Mouse (Mus musculus) forebrain, postnatal 0 days (tissue): ENCODE measurements at regions not wholly inside any gene's neighbourhood (a gene's known extent, or its start where the extent isn't known, plus 50 kb on each side); places are given as distances from the start of the nearest gene placed in this dataset.
A peak's percentile ranks its signal among the peaks of the same experiment; 100 is the strongest.

ENCODE experiments used
- ATAC-seq: fragments of 200-750 bp; cut with Nextera tagmentation; 2 replicates; pipeline ENCODE4 v1.8.0; 2017; ENCODE audit warnings: mild to moderate bottlenecking, moderate library complexity
- DNase-seq: peaks from one replicate; pipeline ENCODE4 v3.0.0-alpha.2; 2015
- H3K27ac ChIP-seq: fragments of 300-500 bp; sonication (generic); 2 replicates; pipeline ENCODE4 v1.5.1; 2014; ENCODE audit warnings: low read depth, mild to moderate bottlenecking, antibody characterized with exemption, low read length, moderate library complexity, mixed read lengths
- H3K27me3 ChIP-seq: fragments of 300-500 bp; sonication (generic); 2 replicates; pipeline ENCODE4 v1.6.1; 2014; ENCODE audit warnings: mild to moderate bottlenecking, low read length, mixed read lengths; ENCODE audit not compliant: insufficient read depth
- H3K36me3 ChIP-seq: fragments of 300-500 bp; sonication (generic); 2 replicates; pipeline ENCODE4 v1.6.1; 2014; ENCODE audit warnings: mild to moderate bottlenecking, moderate library complexity; ENCODE audit not compliant: insufficient read depth
- H3K4me1 ChIP-seq: fragments of 300-500 bp; sonication (generic); 2 replicates; pipeline ENCODE4 v1.6.1; 2014; ENCODE audit warnings: antibody characterized with exemption; ENCODE audit not compliant: insufficient read depth
- H3K4me2 ChIP-seq: fragments of 300-500 bp; sonication (generic); 2 replicates; pipeline ENCODE4 v1.6.1; 2014; ENCODE audit warnings: low read depth, mild to moderate bottlenecking, moderate library complexity
- H3K4me3 ChIP-seq: fragments of 300-500 bp; sonication (generic); 2 replicates; pipeline ENCODE4 v1.5.1; 2014; ENCODE audit warnings: low read depth, low read length, mixed read lengths
- H3K9ac ChIP-seq: fragments of 300-500 bp; sonication (generic); 2 replicates; pipeline ENCODE4 v1.6.1; 2014; ENCODE audit warnings: mild to moderate bottlenecking
- H3K9me3 ChIP-seq: fragments of 300-500 bp; sonication (generic); 2 replicates; pipeline ENCODE4 v1.6.1; 2016; ENCODE audit warnings: low read length
- CTCF ChIP-seq: sonication (generic); IDR thresholded peaks from 2 replicates; pipeline ENCODE4 v1.5.1; 2016; ENCODE audit warnings: antibody characterized with exemption, control low read depth, low read depth
- WGBS: fragments of 180-500 bp; shearing (Covaris S2); extraction: QIAGEN DNeasy Blood & Tissue Kit; methylation state at CpG from one replicate; pipeline ENCODE4 v1.1.7; 2014; 5-methylcytosine and 5-hydroxymethylcytosine counted together

- H3K27ac ChIP-seq, result no peak overlapping the region
- no peak for TF ChIP-seq CTCF
- no peak for DNase-seq
- no peaks in the 10 kb centered on the region for H3K27me3 ChIP-seq
- no peaks in the 10 kb centered on the region for H3K4me1 ChIP-seq
- no peak overlapping the region for H3K4me2 ChIP-seq
- WGBS, result 55% methylated on average over 2 of the region's 2 CpGs
- no peak overlapping the region for H3K4me3 ChIP-seq
- H3K36me3 ChIP-seq, result no peaks in the 10 kb centered on the region
- ATAC-seq, result no peak
- H3K9ac ChIP-seq, result no peak overlapping the region
- no peaks in the 10 kb centered on the region for H3K9me3 ChIP-seq
Measured at GRCm38 (mm10) chr19:54460426-54461170, 416.6 kb downstream of the Adra2a start.

- no peaks in the 10 kb centered on the region for H3K9me3 ChIP-seq
- TF ChIP-seq CTCF, result no peak
- no peaks in the 10 kb centered on the region for H3K36me3 ChIP-seq
- no peak overlapping the region for H3K9ac ChIP-seq
- no peak overlapping the region for H3K4me3 ChIP-seq
- ATAC-seq (no peak), DNase-seq (no peak)
- H3K4me2 ChIP-seq, result no peak overlapping the region
- H3K4me1 ChIP-seq, result no peaks in the 10 kb centered on the region
- 91% methylated on average over 2 of the region's 2 CpGs for WGBS
- no peaks in the 10 kb centered on the region for H3K27me3 ChIP-seq
- H3K27ac ChIP-seq, result no peak overlapping the region
Measured at GRCm38 (mm10) chr19:54462480-54462879, 418.5 kb downstream of the Adra2a start.

GRCm38 (mm10) chr19:54470034-54470433, 426.1 kb downstream of the Adra2a start:
- no peak for TF ChIP-seq CTCF

GRCm38 (mm10) chr19:54498066-54498465, 454.1 kb downstream of the Adra2a start:
- no peak overlapping the region for H3K27ac ChIP-seq
- no peak for ATAC-seq

More at GRCm38 (mm10) chr19:54470034-54470433, 426.1 kb downstream of the Adra2a start:
- no peaks in the 10 kb centered on the region for H3K27me3 ChIP-seq
- 76% methylated on average over 5 of the region's 5 CpGs for WGBS
- no peak overlapping the region for H3K4me2 ChIP-seq
- H3K9ac ChIP-seq, result no peak overlapping the region
- no peak overlapping the region for H3K4me3 ChIP-seq
- DNase-seq, result no peak
- H3K9me3 ChIP-seq, result no peaks in the 10 kb centered on the region
- H3K4me1 ChIP-seq, result no peaks in the 10 kb centered on the region
- H3K36me3 ChIP-seq, result no peaks in the 10 kb centered on the region
- no peak overlapping the region for H3K27ac ChIP-seq
- no peak for ATAC-seq

GRCm38 (mm10) chr19:54533858-54534257, 489.9 kb downstream of the Adra2a start:
- DNase-seq (no peak), ATAC-seq (no peak)
- H3K9ac ChIP-seq, result no peak overlapping the region
- H3K9me3 ChIP-seq, result no peaks in the 10 kb centered on the region
- H3K4me1 ChIP-seq, result no peaks in the 10 kb centered on the region
- H3K27ac ChIP-seq, result no peak overlapping the region
- no peaks in the 10 kb centered on the region for H3K27me3 ChIP-seq
- TF ChIP-seq CTCF, result peak; percentile 64
- no peaks in the 10 kb centered on the region for H3K36me3 ChIP-seq
- H3K4me3 ChIP-seq, result no peak overlapping the region
- no peak overlapping the region for H3K4me2 ChIP-seq

More at GRCm38 (mm10) chr19:54498066-54498465, 454.1 kb downstream of the Adra2a start:
- no peak overlapping the region for H3K4me3 ChIP-seq
- TF ChIP-seq CTCF, result no peak
- H3K9ac ChIP-seq, result no peak overlapping the region
- WGBS, result 70% methylated on average over 3 of the region's 3 CpGs
- H3K27me3 ChIP-seq, result no peaks in the 10 kb centered on the region
- H3K4me2 ChIP-seq, result no peak overlapping the region
- H3K9me3 ChIP-seq, result no peaks in the 10 kb centered on the region
- H3K36me3 ChIP-seq, result no peaks in the 10 kb centered on the region
- no peak for DNase-seq
- H3K4me1 ChIP-seq, result no peaks in the 10 kb centered on the region

- no peaks in the 10 kb centered on the region for H3K36me3 ChIP-seq
- DNase-seq (no peak), ATAC-seq (no peak)
- H3K4me3 ChIP-seq, result no peak overlapping the region
- H3K27me3 ChIP-seq, result no peaks in the 10 kb centered on the region
- no peaks in the 10 kb centered on the region for H3K4me1 ChIP-seq
- no peak overlapping the region for H3K4me2 ChIP-seq
- H3K9ac ChIP-seq, result no peak overlapping the region
- no peak for TF ChIP-seq CTCF
- 86% methylated on average over 3 of the region's 3 CpGs for WGBS
- no peak overlapping the region for H3K27ac ChIP-seq
- 0 out of 2 replicates have a peak, but pooled peaks cover 4% of the 10 kb centered on the region for H3K9me3 ChIP-seq
Measured at GRCm38 (mm10) chr19:54555351-54555750, 511.4 kb downstream of the Adra2a start.

GRCm38 (mm10) chr19:54557984-54558383, 514.0 kb downstream of the Adra2a start:
- Histone ChIP-seq H3K4me1 (no peaks in the 10 kb centered on the region), H3K9me3 (no peaks in the 10 kb centered on the region), H3K27ac (no peak overlapping the region), H3K4me3 (no peak overlapping the region), H3K27me3 (no peaks in the 10 kb centered on the region), H3K9ac (no peak overlapping the region), H3K36me3 (no peaks in the 10 kb centered on the region), H3K4me2 (no peak overlapping the region)
- no peak for TF ChIP-seq CTCF
- DNase-seq (no peak), ATAC-seq (no peak)
- 43% methylated on average over 3 of the region's 3 CpGs for WGBS
